Mouse (Mus musculus): ENCODE measurements around the gene Acot3. TPM values are rescaled to one million over a fixed set of nuclear protein-coding genes. Genes with fewer than 3 reads are reported as not detected.
"Not testable (repeated sequence)": the region's sequence is repeated elsewhere in the genome, so short reads cannot be mapped to it uniquely, and the experiment has no call there.

Gene Acot3
- polyA plus RNA-seq, 1 experiment: not detected

- Histone ChIP-seq H3K36me3 (replicated peaks; ENCODE audit: low read length) (no peaks in the 10 kb centered on the region), H3K9me3 (peaks cover 24% of the 10 kb centered on the region), H3K27me3 (replicated peaks) (peaks cover 17% of the 10 kb centered on the region), H3K4me1 (peaks cover 31% of the 10 kb centered on the region), H3K4me3 (replicated peaks) (no peak overlapping the region)
- no peak for TF ChIP-seq FLI1 (IDR thresholded peaks at IDR 0.05; ENCODE audit: low read length)
- no peak for TF ChIP-seq GATA1 (IDR thresholded peaks at IDR 0.05; ENCODE audit: borderline replicate concordance, low read length)
Measured at GRCm38 (mm10) chr12:84044045-84044444, 7.9 kb upstream of the Acot3 start.

- no peak for TF ChIP-seq GATA1 (IDR thresholded peaks at IDR 0.05; ENCODE audit: borderline replicate concordance, low read length)
- TF ChIP-seq FLI1 (IDR thresholded peaks at IDR 0.05; ENCODE audit: low read length): no peak
- H3K36me3 ChIP-seq (replicated peaks; ENCODE audit: low read length): no peaks in the 10 kb centered on the region
- H3K4me1 ChIP-seq: peaks cover 47% of the 10 kb centered on the region
- H3K27me3 ChIP-seq (replicated peaks): peaks cover 16% of the 10 kb centered on the region
- H3K9me3 ChIP-seq: peaks cover 11% of the 10 kb centered on the region; the same call in 1 of the 2 replicates
- H3K4me3 ChIP-seq (replicated peaks): no peak overlapping the region
Measured at GRCm38 (mm10) chr12:84046906-84047305, 5.0 kb upstream of the Acot3 start.

GRCm38 (mm10) chr12:84050744-84051143, 1.2 kb upstream of the Acot3 start:
- Histone ChIP-seq H3K4me1 (peaks cover 63% of the 10 kb centered on the region), H3K27me3 (replicated peaks) (peaks cover 38% of the 10 kb centered on the region)
- H3K36me3 ChIP-seq (replicated peaks; ENCODE audit: low read length); H3K4me3 ChIP-seq (replicated peaks); H3K9me3 ChIP-seq: not testable (repeated sequence)

- Histone ChIP-seq H3K27me3 (replicated peaks) (peaks cover 53% of the 10 kb centered on the region), H3K36me3 (replicated peaks; ENCODE audit: low read length) (no peaks in the 10 kb centered on the region), H3K4me1 (peaks cover 44% of the 10 kb centered on the region), H3K9me3 (peaks cover 8% of the 10 kb centered on the region; the same call in 1 of the 2 replicates), H3K4me3 (replicated peaks) (no peak overlapping the region)
- no peak for TF ChIP-seq GATA1 (IDR thresholded peaks at IDR 0.05; ENCODE audit: borderline replicate concordance, low read length)
- TF ChIP-seq FLI1 (IDR thresholded peaks at IDR 0.05; ENCODE audit: low read length): no peak
Measured at GRCm38 (mm10) chr12:84052609-84053008, 665 bp downstream of the Acot3 start.

GRCm38 (mm10) chr12:84053173-84053572, 1.2 kb downstream of the Acot3 start:
- Histone ChIP-seq H3K4me1 (peaks cover 42% of the 10 kb centered on the region), H3K36me3 (replicated peaks; ENCODE audit: low read length) (no peaks in the 10 kb centered on the region), H3K4me3 (replicated peaks) (peak overlapping the region; percentile 78), H3K27me3 (replicated peaks) (peaks cover 57% of the 10 kb centered on the region), H3K9me3 (peaks cover 6% of the 10 kb centered on the region; the same call in 1 of the 2 replicates)
- TF ChIP-seq FLI1 (IDR thresholded peaks at IDR 0.05; ENCODE audit: low read length) (no peak), GATA1 (IDR thresholded peaks at IDR 0.05; ENCODE audit: borderline replicate concordance, low read length) (no peak)

GRCm38 (mm10) chr12:84053679-84054391, 1.9 kb downstream of the Acot3 start:
- TF ChIP-seq GATA1 (IDR thresholded peaks at IDR 0.05; ENCODE audit: borderline replicate concordance, low read length) (no peak), FLI1 (IDR thresholded peaks at IDR 0.05; ENCODE audit: low read length) (no peak)
- 0 out of 2 replicates have a peak, but pooled peaks cover 2% of the 10 kb centered on the region for H3K9me3 ChIP-seq
- peak overlapping the region; percentile 83 for H3K4me3 ChIP-seq (replicated peaks)
- H3K36me3 ChIP-seq (replicated peaks; ENCODE audit: low read length): no peaks in the 10 kb centered on the region
- H3K27me3 ChIP-seq (replicated peaks): peaks cover 62% of the 10 kb centered on the region
- peaks cover 40% of the 10 kb centered on the region for H3K4me1 ChIP-seq

GRCm38 (mm10) chr12:84060946-84061345, 9.0 kb downstream of the Acot3 start:
- TF ChIP-seq GATA1 (IDR thresholded peaks at IDR 0.05; ENCODE audit: borderline replicate concordance, low read length) (no peak), FLI1 (IDR thresholded peaks at IDR 0.05; ENCODE audit: low read length) (no peak)
- Histone ChIP-seq H3K4me1 (0 out of 2 replicates have a peak, but pooled peaks cover 2% of the 10 kb centered on the region), H3K4me3 (replicated peaks) (no peak overlapping the region), H3K9me3 (peaks cover 7% of the 10 kb centered on the region), H3K36me3 (replicated peaks; ENCODE audit: low read length) (no peaks in the 10 kb centered on the region), H3K27me3 (replicated peaks) (peaks cover 38% of the 10 kb centered on the region)

- H3K27me3 ChIP-seq (replicated peaks): peaks cover 36% of the 10 kb centered on the region
- peaks cover 7% of the 10 kb centered on the region for H3K9me3 ChIP-seq
- H3K4me1 ChIP-seq: 0 out of 2 replicates have a peak, but pooled peaks cover 2% of the 10 kb centered on the region
- H3K36me3 ChIP-seq (replicated peaks; ENCODE audit: low read length): no peaks in the 10 kb centered on the region
- no peak overlapping the region for H3K4me3 ChIP-seq (replicated peaks)
- no peak for TF ChIP-seq GATA1 (IDR thresholded peaks at IDR 0.05; ENCODE audit: borderline replicate concordance, low read length)
- TF ChIP-seq FLI1 (IDR thresholded peaks at IDR 0.05; ENCODE audit: low read length): no peak
Measured at GRCm38 (mm10) chr12:84062336-84062735, 10.4 kb downstream of the Acot3 start.

GRCm38 (mm10) chr12:84063228-84063627, 11.3 kb downstream of the Acot3 start:
- H3K9me3 ChIP-seq: peaks cover 7% of the 10 kb centered on the region
- H3K4me1 ChIP-seq: 0 out of 2 replicates have a peak, but pooled peaks cover 2% of the 10 kb centered on the region
- peaks cover 36% of the 10 kb centered on the region for H3K27me3 ChIP-seq (replicated peaks)
- H3K36me3 ChIP-seq (replicated peaks; ENCODE audit: low read length): no peaks in the 10 kb centered on the region
- TF ChIP-seq FLI1 (IDR thresholded peaks at IDR 0.05; ENCODE audit: low read length): no peak
- TF ChIP-seq GATA1 (IDR thresholded peaks at IDR 0.05; ENCODE audit: borderline replicate concordance, low read length): no peak
- H3K4me3 ChIP-seq (replicated peaks): no peak overlapping the region

- H3K9me3 ChIP-seq: peaks cover 7% of the 10 kb centered on the region
- H3K27me3 ChIP-seq (replicated peaks): peaks cover 38% of the 10 kb centered on the region
- no peak overlapping the region for H3K4me3 ChIP-seq (replicated peaks)
- 0 out of 2 replicates have a peak, but pooled peaks cover 2% of the 10 kb centered on the region for H3K4me1 ChIP-seq
- H3K36me3 ChIP-seq (replicated peaks; ENCODE audit: low read length): no peaks in the 10 kb centered on the region
- TF ChIP-seq FLI1 (IDR thresholded peaks at IDR 0.05; ENCODE audit: low read length) (no peak), GATA1 (IDR thresholded peaks at IDR 0.05; ENCODE audit: borderline replicate concordance, low read length) (no peak)
Measured at GRCm38 (mm10) chr12:84063833-84064232, 11.9 kb downstream of the Acot3 start.

Data from megakaryocyte, embryonic 14.5 days (primary cell).